Mouse (Mus musculus) G1E (cell line): Measurements from ENCODE around the gene Ogdhl. TPM values are rescaled to one million over a fixed set of nuclear protein-coding genes. Genes with fewer than 3 reads are reported as not detected.

Experiments used
- ATAC-seq: 2 replicates; pipeline ENCODE4 v1.8.0; 2016; ENCODE audit warnings: mild to moderate bottlenecking; ENCODE audit not compliant: insufficient number of reproducible peaks, poor library complexity, low FRiP score, severe bottlenecking; ENCODE audit errors: extremely low read depth
- DNase-seq: peaks from one replicate; pipeline ENCODE4 v3.0.0; 2012; ENCODE audit warnings: low spot score
- H3K27me3 ChIP-seq: 2 replicates; pipeline ENCODE4 v1.6.1; 2012; ENCODE audit warnings: mild to moderate bottlenecking, low read length, inconsistent platforms; ENCODE audit not compliant: insufficient read depth
- H3K36me3 ChIP-seq: replicated peaks from 2 replicates; pipeline ENCODE3; 2012; ENCODE audit warnings: mild to moderate bottlenecking, inconsistent platforms
- H3K4me1 ChIP-seq: 2 replicates; pipeline ENCODE4 v1.6.1; 2012; ENCODE audit warnings: low read depth, low read length, inconsistent platforms, mixed read lengths; ENCODE audit not compliant: insufficient read depth
- H3K4me3 ChIP-seq: 2 replicates; pipeline ENCODE4 v1.5.1; 2012; ENCODE audit warnings: low read depth, mild to moderate bottlenecking, inconsistent platforms, low read length, moderate library complexity, mixed read lengths
- H3K9me3 ChIP-seq: replicated peaks from 2 replicates; pipeline ENCODE4 v1.6.1; 2012; ENCODE audit warnings: inconsistent platforms
- CTCF ChIP-seq: IDR thresholded peaks from 2 replicates; pipeline ENCODE4 v1.5.1; 2012; ENCODE audit warnings: low read depth, low read length, inconsistent platforms, mixed read lengths
- GATA1 ChIP-seq: IDR thresholded peaks from 2 replicates; pipeline ENCODE4 v1.6.1; 2012; ENCODE audit warnings: borderline replicate concordance, low read length, inconsistent platforms, mixed read lengths
- GATA2 ChIP-seq: IDR thresholded peaks from 2 replicates; pipeline ENCODE4 v1.6.1; 2012; ENCODE audit warnings: low read depth, low read length, inconsistent platforms, borderline replicate concordance
- POLR2AphosphoS5 ChIP-seq: IDR thresholded peaks from 2 replicates; pipeline ENCODE4 v1.6.1; 2012; ENCODE audit warnings: low read depth, low read length, inconsistent platforms; ENCODE audit not compliant: insufficient replicate concordance
- TAL1 ChIP-seq: conservative IDR thresholded peaks from 2 replicates; pipeline ENCODE4 v1.6.1; 2012; ENCODE audit warnings: low read depth, low read length, inconsistent platforms, mixed read lengths
- polyA plus RNA-seq: library from polyadenylated mRNA; stranded (reverse); fragments of >175 nt; gene quantifications from 2 replicates; pipeline ENCODE4 v1.2.3, GENCODE M21; 2012
- total RNA-seq, 2 experiments: library from RNA; stranded (forward) in 1 of 2; stranded (reverse) in 1 of 2; fragments of 200-1000 nt in 1 of 2; fragments of >200 nt in 1 of 2; fragmentation: Nextera tagmentation in 1 of 2; gene quantifications; 2 replicates each; pipeline ENCODE4 v1.2.3; 2014 to 2017

Ogdhl gene
- total and polyA plus RNA-seq, 3 experiments = 0.20 to 1.7 (median 0.33) TPM

DNA sequence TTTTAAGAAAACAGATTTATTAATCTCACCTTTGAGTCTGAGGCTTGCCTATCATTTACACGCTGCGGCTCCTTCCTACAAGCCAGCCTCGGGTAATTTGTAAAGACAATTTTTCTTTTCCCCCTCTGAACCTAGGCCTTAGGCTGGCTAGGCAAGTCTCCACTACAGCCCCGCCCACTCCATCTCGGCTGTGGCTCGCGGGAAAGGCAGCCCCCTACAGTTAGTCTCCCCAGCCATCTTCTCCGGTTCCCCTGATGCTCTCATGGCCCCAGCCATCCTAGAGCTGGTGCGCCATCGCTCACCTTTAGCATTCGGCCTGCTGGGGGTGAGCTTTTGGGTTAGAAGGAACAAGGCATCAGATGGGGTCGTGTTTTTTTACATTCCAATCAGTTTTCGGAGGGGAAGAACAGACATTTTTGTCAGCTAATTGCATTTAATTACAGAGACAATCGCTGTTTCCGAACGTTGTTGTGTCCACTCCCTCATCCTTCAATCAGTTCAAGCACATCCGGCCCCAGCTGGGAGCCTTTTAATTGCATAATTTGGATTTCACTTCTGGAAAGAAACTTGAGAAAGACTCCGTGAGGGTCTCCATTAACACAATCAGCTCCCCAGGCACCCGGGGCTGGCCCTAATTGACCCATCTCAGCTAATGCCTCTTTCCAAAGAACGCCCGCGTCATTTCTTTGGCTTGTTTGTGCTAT is 57.7 kb downstream of the Ogdhl start:
- H3K27me3 ChIP-seq = no peaks in the 10 kb centered on the region
- DNase-seq = no peak
- TF ChIP-seq TAL1 (no peak), GATA2 (no peak), POLR2AphosphoS5 (no peak), GATA1 (no peak)
- H3K36me3 ChIP-seq = no peaks in the 10 kb centered on the region
- H3K4me1 ChIP-seq = no peaks in the 10 kb centered on the region
- no peaks in the 10 kb centered on the region for H3K9me3 ChIP-seq
- no peak overlapping the region for H3K4me3 ChIP-seq
- ATAC-seq = no peak

DNA sequence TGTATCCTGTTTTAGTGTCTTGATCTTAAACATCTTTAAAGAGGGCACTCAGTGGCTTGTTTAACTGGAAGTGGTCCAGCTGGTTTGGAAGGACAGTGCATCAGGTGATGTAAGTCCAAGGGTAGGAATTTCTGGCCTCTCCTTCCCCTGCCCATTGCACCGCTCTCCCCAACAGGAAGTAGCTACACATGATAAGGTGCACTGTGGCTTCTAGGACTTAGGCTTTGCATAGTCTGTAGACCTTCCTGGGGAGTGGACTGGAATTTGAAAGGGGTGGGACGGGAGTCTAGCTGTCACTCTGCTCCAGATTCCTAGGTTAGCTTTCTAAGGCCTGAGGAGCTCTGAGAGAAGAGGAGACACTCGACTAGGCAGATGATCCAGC is 58.3 kb downstream of the Ogdhl start:
- Histone ChIP-seq H3K27me3 (peaks cover 2% of the 10 kb centered on the region; the same call in 1 of the 2 replicates), H3K4me3 (no peak overlapping the region), H3K36me3 (no peaks in the 10 kb centered on the region), H3K4me1 (no peaks in the 10 kb centered on the region), H3K9me3 (no peaks in the 10 kb centered on the region)
- no peak for DNase-seq
- no peak for TF ChIP-seq GATA2
- TF ChIP-seq CTCF = no peak
- no peak for TF ChIP-seq GATA1
- TF ChIP-seq TAL1 = no peak
- TF ChIP-seq POLR2AphosphoS5 = no peak
- ATAC-seq = no peak

- H3K27me3 ChIP-seq = peaks cover 6% of the 10 kb centered on the region; the same call in 1 of the 2 replicates
Measured at GRCm38 (mm10) chr14:32381066-32381465, 59.2 kb downstream of the Ogdhl start.

GRCm38 (mm10) chr14:32381619-32382018 is 59.8 kb downstream of the Ogdhl start:
- TF ChIP-seq TAL1 (no peak), CTCF (no peak)
- H3K4me1 ChIP-seq = no peaks in the 10 kb centered on the region
- ATAC-seq (no peak), DNase-seq (no peak)
- H3K9me3 ChIP-seq = no peaks in the 10 kb centered on the region
- no peaks in the 10 kb centered on the region for H3K36me3 ChIP-seq
- peaks cover 9% of the 10 kb centered on the region; the same call in 1 of the 2 replicates for H3K27me3 ChIP-seq
- no peak overlapping the region for H3K4me3 ChIP-seq

More at GRCm38 (mm10) chr14:32381066-32381465, 59.2 kb downstream of the Ogdhl start:
- no peak overlapping the region for H3K4me3 ChIP-seq
- DNase-seq (no peak), ATAC-seq (no peak)
- H3K36me3 ChIP-seq = no peaks in the 10 kb centered on the region
- no peak for TF ChIP-seq CTCF
- TF ChIP-seq GATA1 = no peak
- no peak for TF ChIP-seq GATA2
- no peak for TF ChIP-seq POLR2AphosphoS5
- no peak for TF ChIP-seq TAL1
- no peaks in the 10 kb centered on the region for H3K4me1 ChIP-seq
- H3K9me3 ChIP-seq = no peaks in the 10 kb centered on the region

- Histone ChIP-seq H3K4me1 (no peaks in the 10 kb centered on the region; the same call in 1 of the 2 replicates), H3K4me3 (no peak within 1 kb of the TSS), H3K36me3 (no peaks in the 10 kb centered on the region), H3K27me3 (peaks cover 15% of the 10 kb centered on the region), H3K9me3 (no peaks in the 10 kb centered on the region)
- no peak for DNase-seq
- TF ChIP-seq TAL1 (no peak), POLR2AphosphoS5 (no peak)
- no peak for ATAC-seq
Measured at GRCm38 (mm10) chr14:32388196-32388595, 66.4 kb downstream of the Ogdhl start, which contains the start of gene 1700024G13Rik. 1700024G13Rik (minus strand) TSS chr14:32388391.

Other genes with a start within 250 kb of the Ogdhl start
- 28.3 and 36.0 TPM in 2 replicates for gene Oxnad1, start 236.6 kb upstream of the Ogdhl start, total RNA-seq (2014; fragmentation: Nextera tagmentation)
- 53.5 and 61.3 TPM in 2 replicates for gene Oxnad1, start 236.6 kb upstream of the Ogdhl start, total RNA-seq (2017)
- 8.1 and 13.0 TPM in 2 replicates for gene Oxnad1, start 236.6 kb upstream of the Ogdhl start, polyA plus RNA-seq
- 68.0 and 88.7 TPM in 2 replicates for gene Dph3, start 236.3 kb upstream of the Ogdhl start, total RNA-seq (2014; fragmentation: Nextera tagmentation)
- 67.3 and 70.3 TPM in 2 replicates for gene Dph3, start 236.3 kb upstream of the Ogdhl start, total RNA-seq (2017)
- gene Dph3, start 236.3 kb upstream of the Ogdhl start, polyA plus RNA-seq = 17.5 and 26.1 TPM in 2 replicates
- gene Msmb, start 180.0 kb upstream of the Ogdhl start, total RNA-seq (2014; fragmentation: Nextera tagmentation) = 2.1 TPM in 1 of 2 replicates, not detected in the other
- 0.41 and 0.44 TPM in 2 replicates for gene Msmb, start 180.0 kb upstream of the Ogdhl start, total RNA-seq (2017)
- gene Msmb, start 180.0 kb upstream of the Ogdhl start, polyA plus RNA-seq = not detected in 2 replicates
- gene Ncoa4, start 162.2 kb upstream of the Ogdhl start, total RNA-seq (2014; fragmentation: Nextera tagmentation) = 197 and 228 TPM in 2 replicates
- 256 and 288 TPM in 2 replicates for gene Ncoa4, start 162.2 kb upstream of the Ogdhl start, total RNA-seq (2017)
- 6.6 and 6.8 TPM in 2 replicates for gene Ncoa4, start 162.2 kb upstream of the Ogdhl start, polyA plus RNA-seq
- 349 and 453 TPM in 2 replicates for gene Timm23, start 120.1 kb upstream of the Ogdhl start, total RNA-seq (2014; fragmentation: Nextera tagmentation)
- gene Timm23, start 120.1 kb upstream of the Ogdhl start, total RNA-seq (2017) = 229 and 240 TPM in 2 replicates
- 468 and 573 TPM in 2 replicates for gene Timm23, start 120.1 kb upstream of the Ogdhl start, polyA plus RNA-seq
- 74.7 and 97.6 TPM in 2 replicates for gene Parg, start 120.1 kb upstream of the Ogdhl start, total RNA-seq (2014; fragmentation: Nextera tagmentation)
- gene Parg, start 120.1 kb upstream of the Ogdhl start, total RNA-seq (2017) = 105 and 123 TPM in 2 replicates
- 33.1 and 33.9 TPM in 2 replicates for gene Parg, start 120.1 kb upstream of the Ogdhl start, polyA plus RNA-seq
- not detected in 2 replicates for gene 1700024G13Rik, start 66.4 kb downstream of the Ogdhl start, total RNA-seq (2014; fragmentation: Nextera tagmentation)
- gene 1700024G13Rik, start 66.4 kb downstream of the Ogdhl start, total RNA-seq (2017) = not detected in 2 replicates
- gene 1700024G13Rik, start 66.4 kb downstream of the Ogdhl start, polyA plus RNA-seq = not detected in 2 replicates
- not detected in 2 replicates for gene Slc18a3, start 142.8 kb downstream of the Ogdhl start, total RNA-seq (2014; fragmentation: Nextera tagmentation)
- 0.12 TPM in 1 of 2 replicates, not detected in the other for gene Slc18a3, start 142.8 kb downstream of the Ogdhl start, total RNA-seq (2017)
- not detected in 2 replicates for gene Slc18a3, start 142.8 kb downstream of the Ogdhl start, polyA plus RNA-seq
- not detected in 2 replicates for gene Chat, start 144.0 kb downstream of the Ogdhl start, total RNA-seq (2014; fragmentation: Nextera tagmentation)
- 0.22 TPM in 1 of 2 replicates, not detected in the other for gene Chat, start 144.0 kb downstream of the Ogdhl start, total RNA-seq (2017)
- not detected in 2 replicates for gene Chat, start 144.0 kb downstream of the Ogdhl start, polyA plus RNA-seq
- gene Ercc6, start 191.5 kb downstream of the Ogdhl start, total RNA-seq (2014; fragmentation: Nextera tagmentation) = 31.5 and 32.6 TPM in 2 replicates
- gene Ercc6, start 191.5 kb downstream of the Ogdhl start, total RNA-seq (2017) = 15.7 and 18.8 TPM in 2 replicates
- gene Ercc6, start 191.5 kb downstream of the Ogdhl start, polyA plus RNA-seq = 1.5 and 1.7 TPM in 2 replicates